24 mouse cellular contexts compared by ENCODE assay signal in genomic region chr8:70134931-70135330, GRCm38 (mm10). TPM values are rescaled to one million over a fixed set of nuclear protein-coding genes. Genes with fewer than 3 reads are reported as not detected.
"Had no signal": no experiment of that assay in that cellular context is flagged by ENCODE, and none has a peak within 500 bp of the region (broad histone marks: within the 10 kb centered on the region; RNA-seq: fewer than 3 reads in every experiment).

No protein-coding gene starts in this region.

- DNase-seq: kidney, postnatal 14 days; kidney, postnatal 4 days; left cerebral cortex, postnatal 4 days; liver; liver, postnatal 0 days; lung, embryonic 14.5 days; midbrain, embryonic 14.5 days; right cerebral cortex, adult 18-20 months; right cerebral cortex, postnatal 14 days; right cerebral cortex, postnatal 4 days; thymus, adult 2 months; thymus, postnatal 14 days; thymus, postnatal 4 days had no signal

- H3K27me3 ChIP-seq: limb, embryonic 13.5 days; neural tube, embryonic 12.5 days; neural tube, embryonic 15.5 days had no signal

- ATAC-seq: liver, postnatal 0 days; lung, postnatal 0 days had no signal

- H3K4me2 ChIP-seq: limb, embryonic 13.5 days; lung, embryonic 14.5 days; midbrain, embryonic 11.5 days; neural tube, embryonic 12.5 days; neural tube, embryonic 15.5 days had no signal

- H3K9me3 ChIP-seq: limb, embryonic 13.5 days; neural tube, embryonic 12.5 days; neural tube, embryonic 15.5 days had no signal

- H3K9ac ChIP-seq: limb, embryonic 13.5 days; liver, embryonic 14.5 days; liver, postnatal 0 days; lung, embryonic 14.5 days; neural tube, embryonic 12.5 days; neural tube, embryonic 15.5 days had no signal

- H3K27ac ChIP-seq: limb, embryonic 13.5 days; liver, embryonic 14.5 days; macrophage; neural tube, embryonic 12.5 days; neural tube, embryonic 15.5 days; stomach, postnatal 0 days had no signal

- H3K4me3 ChIP-seq: limb, embryonic 13.5 days; neural tube, embryonic 12.5 days; neural tube, embryonic 15.5 days had no signal

RNA-seq across cellular contexts. Expression of gene Mef2b, which starts 4.6 kb away (rescaled TPM):
- total RNA-seq: left cerebral cortex, postnatal 14 days had no signal
- polyA plus RNA-seq: macrophage; stomach, embryonic 14.5 days had no signal

RNA-seq across cellular contexts. Expression of gene Ncan, which starts 14.3 kb away (rescaled TPM):
- total RNA-seq: megakaryocyte-erythroid progenitor cell, adult 5-6 weeks had no signal
- polyA plus RNA-seq: liver, postnatal 0 days; macrophage had no signal
